Mouse (Mus musculus): ENCODE data around the gene Pdzd2. TPM values are rescaled to one million over a fixed set of nuclear protein-coding genes. Genes with fewer than 3 reads are reported as not detected.
A peak's percentile ranks its signal among the peaks of the same experiment; 100 is the strongest.

Pdzd2 gene
- polyA plus RNA-seq, 1 experiment, result under 0.01 TPM

DNA sequence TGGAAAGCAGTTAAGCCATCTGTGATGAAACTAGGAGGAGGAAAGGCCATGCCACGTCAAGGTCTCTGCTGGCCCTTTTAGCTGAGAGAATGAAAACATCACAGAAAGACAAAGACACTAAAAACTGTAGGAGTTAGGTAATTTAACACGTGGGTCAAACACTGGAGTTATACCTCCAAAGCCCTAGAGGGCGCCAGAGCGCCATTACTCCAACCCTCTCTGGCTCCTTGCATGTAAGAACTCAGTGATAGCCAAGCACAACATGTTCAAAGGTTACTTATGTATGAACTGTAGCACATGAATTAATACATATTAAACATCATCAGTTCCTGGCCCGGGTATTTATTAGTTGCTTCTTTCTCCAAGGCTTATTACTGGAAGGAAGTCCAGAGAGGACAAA, 359.2 kb downstream of the Pdzd2 start:
- Histone ChIP-seq H3K9me3 (ENCODE audit: control insufficient read depth, low read length) (no peaks in the 10 kb centered on the region), H3K4me3 (replicated peaks) (no peak overlapping the region), H3K4me1 (ENCODE audit: control insufficient read depth) (peaks cover 15% of the 10 kb centered on the region), H3K36me3 (ENCODE audit: control insufficient read depth) (no peaks in the 10 kb centered on the region), H3K27me3 (ENCODE audit: control insufficient read depth) (no peaks in the 10 kb centered on the region; the same call in 1 of the 2 replicates)
- no peak for TF ChIP-seq TAL1 (IDR thresholded peaks at IDR 0.05; ENCODE audit: low read length)

DNA sequence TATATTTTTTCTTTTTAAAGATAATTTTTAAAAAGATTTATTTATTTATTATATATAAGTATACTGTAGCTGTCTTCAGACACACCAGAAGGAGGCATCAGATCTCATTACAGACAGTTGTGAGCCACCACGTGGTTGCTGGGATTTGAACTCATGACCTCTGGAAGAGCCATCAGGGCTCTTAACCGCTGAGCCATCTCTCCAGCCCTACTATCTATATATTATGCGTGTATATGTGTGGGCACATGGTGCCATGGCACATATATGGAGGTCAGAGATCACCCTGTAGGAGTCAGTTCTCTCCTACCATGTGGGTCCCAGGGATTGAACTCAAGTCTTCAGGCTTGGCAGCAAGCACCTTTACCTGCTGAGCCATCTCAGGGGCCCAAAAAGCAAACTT, 359.7 kb downstream of the Pdzd2 start:
- no peak for TF ChIP-seq TAL1 (IDR thresholded peaks at IDR 0.05; ENCODE audit: low read length)
- no peak for TF ChIP-seq GATA1 (IDR thresholded peaks at IDR 0.05; ENCODE audit: low read length)
- no peaks in the 10 kb centered on the region for H3K9me3 ChIP-seq (ENCODE audit: control insufficient read depth, low read length)
- H3K36me3 ChIP-seq (ENCODE audit: control insufficient read depth), result no peaks in the 10 kb centered on the region
- no peak overlapping the region for H3K4me3 ChIP-seq (replicated peaks)
- H3K27me3 ChIP-seq (ENCODE audit: control insufficient read depth), result no peaks in the 10 kb centered on the region; the same call in 1 of the 2 replicates
- peaks cover 20% of the 10 kb centered on the region for H3K4me1 ChIP-seq (ENCODE audit: control insufficient read depth)

DNA sequence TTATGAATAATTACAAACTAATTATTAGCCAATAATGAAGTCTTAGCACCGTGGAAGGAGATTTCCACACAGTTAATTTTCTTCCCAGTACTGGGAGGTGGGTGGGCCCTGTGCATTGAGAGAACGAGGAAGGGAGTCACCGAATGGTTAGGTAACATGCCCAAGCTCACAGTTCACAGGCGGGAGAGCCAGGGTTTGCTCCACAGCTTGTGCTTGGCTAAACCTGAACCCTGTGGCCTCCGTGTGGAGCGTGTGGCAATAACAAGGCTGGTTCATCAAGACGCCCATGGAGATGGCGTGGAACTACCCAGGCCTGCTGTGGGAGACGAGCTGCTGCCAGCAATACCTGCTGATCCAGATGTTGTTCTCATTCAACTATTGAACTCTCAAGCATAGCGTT, 361.9 kb downstream of the Pdzd2 start:
- H3K4me3 ChIP-seq (replicated peaks), result no peak overlapping the region
- H3K9me3 ChIP-seq (ENCODE audit: control insufficient read depth, low read length), result no peaks in the 10 kb centered on the region
- peaks cover 24% of the 10 kb centered on the region for H3K4me1 ChIP-seq (ENCODE audit: control insufficient read depth)
- H3K27me3 ChIP-seq (ENCODE audit: control insufficient read depth), result peaks cover 2% of the 10 kb centered on the region; the same call in 1 of the 2 replicates
- no peaks in the 10 kb centered on the region for H3K36me3 ChIP-seq (ENCODE audit: control insufficient read depth)
- TF ChIP-seq TAL1 (IDR thresholded peaks at IDR 0.05; ENCODE audit: low read length) (no peak), GATA1 (IDR thresholded peaks at IDR 0.05; ENCODE audit: low read length) (no peak)

DNA sequence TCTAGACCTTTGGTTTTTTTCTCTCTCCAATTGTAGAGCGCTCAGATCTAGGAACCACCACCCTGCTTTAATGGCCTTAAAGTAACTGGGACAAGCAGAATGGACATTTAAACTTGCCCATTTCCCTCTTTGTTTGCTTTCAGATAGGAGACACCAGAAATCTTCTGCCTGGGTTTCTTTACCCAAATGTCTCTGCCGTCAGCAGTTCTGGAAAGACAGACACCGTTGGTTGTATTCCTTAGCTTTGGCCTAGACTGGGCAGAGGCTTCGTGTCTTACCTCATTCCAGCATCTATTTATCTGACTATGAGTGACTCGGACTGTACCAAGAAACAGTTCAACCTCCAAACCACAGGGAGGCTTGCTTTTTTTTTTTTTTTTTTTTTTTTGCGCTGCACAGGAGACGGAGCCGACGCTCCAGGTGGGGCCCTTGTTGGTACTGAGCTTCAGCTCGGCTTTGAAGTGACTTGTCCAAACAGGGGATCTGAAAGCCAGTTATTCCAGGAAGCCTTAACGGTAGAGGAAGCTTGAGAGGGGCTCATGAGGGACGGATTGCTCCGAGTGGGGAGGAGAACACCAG, 363.1 kb downstream of the Pdzd2 start:
- no peak for TF ChIP-seq GATA1 (IDR thresholded peaks at IDR 0.05; ENCODE audit: low read length)
- Histone ChIP-seq H3K9me3 (ENCODE audit: control insufficient read depth, low read length) (no peaks in the 10 kb centered on the region), H3K27me3 (ENCODE audit: control insufficient read depth) (peaks cover 2% of the 10 kb centered on the region; the same call in 1 of the 2 replicates), H3K36me3 (ENCODE audit: control insufficient read depth) (no peaks in the 10 kb centered on the region), H3K4me1 (ENCODE audit: control insufficient read depth) (peaks cover 24% of the 10 kb centered on the region), H3K4me3 (replicated peaks) (no peak overlapping the region)

DNA sequence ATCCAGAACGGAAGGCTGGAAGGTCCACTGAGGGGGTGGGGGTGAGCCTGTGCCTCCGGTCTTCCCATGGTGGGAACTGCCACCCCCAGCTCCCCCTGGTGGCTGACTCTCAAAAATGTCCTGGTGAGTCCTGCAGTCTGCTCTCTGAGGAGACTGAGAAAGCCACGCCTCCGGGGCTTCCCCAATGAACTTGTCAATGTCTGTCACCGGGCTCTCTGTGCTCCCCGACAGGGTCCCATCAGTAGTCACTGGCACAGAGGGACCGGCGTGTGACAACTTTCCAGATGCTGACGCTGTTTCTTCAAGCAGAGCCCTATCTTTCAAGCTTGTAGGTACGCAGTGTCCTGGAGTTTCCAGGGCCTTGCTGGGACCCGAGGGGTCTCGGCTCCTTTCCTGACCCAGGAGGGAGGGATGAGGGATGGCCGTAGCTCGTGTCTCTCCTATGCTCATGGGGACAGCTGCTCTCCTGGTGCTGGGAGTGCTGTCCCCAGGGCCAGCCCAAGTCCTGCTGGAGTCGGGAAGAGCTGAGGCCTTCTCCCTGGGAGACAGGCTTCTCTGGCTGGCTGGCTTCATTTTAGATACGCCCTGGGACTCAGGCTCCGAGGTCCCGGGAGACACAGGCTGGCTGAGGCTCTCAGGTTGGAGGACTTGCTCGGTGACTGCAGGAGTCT, 363.9 kb downstream of the Pdzd2 start:
- H3K9me3 ChIP-seq (ENCODE audit: control insufficient read depth, low read length), result no peaks in the 10 kb centered on the region
- TF ChIP-seq GATA1 (IDR thresholded peaks at IDR 0.05; ENCODE audit: low read length), result no peak
- no peak for TF ChIP-seq TAL1 (IDR thresholded peaks at IDR 0.05; ENCODE audit: low read length)

DNA sequence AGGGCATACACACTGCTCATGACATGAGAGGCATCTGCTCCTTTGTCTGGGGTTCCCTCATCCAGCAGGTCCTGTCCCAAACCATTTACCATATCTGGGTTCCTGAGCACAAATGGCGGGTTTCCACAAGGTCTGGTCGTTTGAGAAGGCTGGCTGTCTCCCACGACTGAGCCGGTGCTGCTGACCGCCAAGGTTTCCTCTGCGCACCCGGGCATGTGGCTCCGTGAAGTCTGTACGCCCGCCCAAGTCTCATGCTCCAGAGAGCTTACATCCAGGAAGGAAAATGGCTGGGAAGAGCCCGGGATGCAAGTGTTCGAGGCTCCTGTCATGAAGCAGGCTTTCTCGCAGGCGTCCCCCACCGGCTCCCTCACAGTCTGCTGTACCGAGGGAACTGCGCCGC, 364.8 kb downstream of the Pdzd2 start:
- H3K4me1 ChIP-seq (ENCODE audit: control insufficient read depth), result peaks cover 35% of the 10 kb centered on the region
- peak overlapping the region; percentile 59 for H3K4me3 ChIP-seq (replicated peaks)

More for the DNA sequence above, 363.9 kb downstream of the Pdzd2 start:
- H3K27me3 ChIP-seq (ENCODE audit: control insufficient read depth), result peaks cover 2% of the 10 kb centered on the region; the same call in 1 of the 2 replicates
- no peaks in the 10 kb centered on the region for H3K36me3 ChIP-seq (ENCODE audit: control insufficient read depth)
- peak overlapping the region; percentile 59 for H3K4me3 ChIP-seq (replicated peaks)
- peaks cover 31% of the 10 kb centered on the region for H3K4me1 ChIP-seq (ENCODE audit: control insufficient read depth)

DNA sequence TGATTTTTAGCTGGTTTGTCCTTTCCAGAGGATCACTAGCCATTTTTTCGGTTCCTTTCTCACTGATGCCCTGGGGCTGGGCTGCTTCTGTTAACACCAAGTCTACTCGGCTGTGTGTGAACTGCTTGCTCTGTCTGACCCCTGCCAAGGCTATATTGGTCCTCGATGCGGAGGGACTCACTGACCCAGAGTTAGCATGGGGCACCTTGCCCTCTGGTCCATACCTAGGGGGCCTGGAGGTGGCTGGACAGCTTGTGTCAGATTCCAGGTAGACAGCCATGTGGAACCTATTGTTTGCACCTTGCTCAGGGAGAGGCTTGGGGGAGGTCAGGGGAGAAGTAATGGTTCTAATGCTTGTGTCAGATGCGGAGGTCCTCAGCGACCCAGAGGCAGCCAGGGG, 365.8 kb downstream of the Pdzd2 start:
- H3K36me3 ChIP-seq (ENCODE audit: control insufficient read depth), result no peaks in the 10 kb centered on the region
- TF ChIP-seq TAL1 (IDR thresholded peaks at IDR 0.05; ENCODE audit: low read length) (no peak), GATA1 (IDR thresholded peaks at IDR 0.05; ENCODE audit: low read length) (no peak)
- H3K9me3 ChIP-seq (ENCODE audit: control insufficient read depth, low read length), result no peaks in the 10 kb centered on the region
- H3K27me3 ChIP-seq (ENCODE audit: control insufficient read depth), result peaks cover 2% of the 10 kb centered on the region; the same call in 1 of the 2 replicates
- no peak overlapping the region for H3K4me3 ChIP-seq (replicated peaks)
- H3K4me1 ChIP-seq (ENCODE audit: control insufficient read depth), result peaks cover 36% of the 10 kb centered on the region

More for the DNA sequence above, 364.8 kb downstream of the Pdzd2 start:
- Histone ChIP-seq H3K36me3 (ENCODE audit: control insufficient read depth) (no peaks in the 10 kb centered on the region), H3K27me3 (ENCODE audit: control insufficient read depth) (peaks cover 2% of the 10 kb centered on the region; the same call in 1 of the 2 replicates), H3K9me3 (ENCODE audit: control insufficient read depth, low read length) (no peaks in the 10 kb centered on the region)
- TF ChIP-seq GATA1 (IDR thresholded peaks at IDR 0.05; ENCODE audit: low read length) (no peak), TAL1 (IDR thresholded peaks at IDR 0.05; ENCODE audit: low read length) (no peak)

DNA sequence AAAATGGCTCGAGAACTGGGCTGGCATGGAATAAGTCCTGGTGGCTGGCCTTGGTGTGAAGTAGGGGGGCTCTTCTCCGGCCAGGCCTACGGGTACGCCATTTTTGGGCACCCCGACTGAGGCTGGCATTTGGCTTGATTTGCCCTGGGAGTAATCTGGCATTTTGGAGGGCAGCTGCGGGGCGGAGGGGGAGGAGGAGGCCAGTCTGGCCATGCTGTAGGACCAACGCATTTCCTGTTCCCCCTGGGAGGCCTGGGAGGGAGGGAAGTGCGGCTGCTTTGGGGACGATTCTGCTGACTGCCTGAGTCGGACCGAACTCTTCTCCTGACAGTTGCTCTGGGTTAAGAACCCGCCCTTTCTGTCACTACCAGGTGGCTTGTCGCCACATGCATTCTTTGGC, 366.2 kb downstream of the Pdzd2 start:
- Histone ChIP-seq H3K9me3 (ENCODE audit: control insufficient read depth, low read length) (no peaks in the 10 kb centered on the region), H3K4me3 (replicated peaks) (no peak overlapping the region), H3K27me3 (ENCODE audit: control insufficient read depth) (peaks cover 2% of the 10 kb centered on the region; the same call in 1 of the 2 replicates), H3K4me1 (ENCODE audit: control insufficient read depth) (peaks cover 39% of the 10 kb centered on the region), H3K36me3 (ENCODE audit: control insufficient read depth) (no peaks in the 10 kb centered on the region)
- no peak for TF ChIP-seq TAL1 (IDR thresholded peaks at IDR 0.05; ENCODE audit: low read length)

DNA sequence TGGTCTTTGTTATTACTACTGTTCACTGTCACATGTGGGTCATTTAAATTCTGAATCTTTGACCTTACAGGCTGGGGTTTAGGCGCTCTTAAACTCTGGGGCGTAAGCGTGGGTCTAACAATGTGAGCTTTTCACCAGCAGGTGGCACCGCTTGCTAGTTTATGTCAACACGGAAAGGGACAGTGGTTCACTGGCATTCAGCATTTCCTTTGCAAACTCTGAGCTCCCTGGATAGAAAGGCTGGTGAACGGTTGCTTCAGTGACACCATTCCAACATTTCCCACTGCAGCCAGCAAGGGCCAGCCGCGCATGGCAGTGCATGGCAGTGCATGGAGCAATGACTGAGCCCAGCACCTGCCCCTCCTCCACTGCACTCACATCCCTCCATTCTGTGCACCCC, 368.5 kb downstream of the Pdzd2 start:
- Histone ChIP-seq H3K4me1 (ENCODE audit: control insufficient read depth) (peaks cover 51% of the 10 kb centered on the region), H3K27me3 (ENCODE audit: control insufficient read depth) (peaks cover 2% of the 10 kb centered on the region; the same call in 1 of the 2 replicates), H3K9me3 (ENCODE audit: control insufficient read depth, low read length) (no peaks in the 10 kb centered on the region), H3K36me3 (ENCODE audit: control insufficient read depth) (no peaks in the 10 kb centered on the region), H3K4me3 (replicated peaks) (no peak overlapping the region)
- no peak for TF ChIP-seq GATA1 (IDR thresholded peaks at IDR 0.05; ENCODE audit: low read length)
- no peak for TF ChIP-seq TAL1 (IDR thresholded peaks at IDR 0.05; ENCODE audit: low read length)
